25 mouse cellular contexts compared by ENCODE assay signal in the genomic region with DNA sequence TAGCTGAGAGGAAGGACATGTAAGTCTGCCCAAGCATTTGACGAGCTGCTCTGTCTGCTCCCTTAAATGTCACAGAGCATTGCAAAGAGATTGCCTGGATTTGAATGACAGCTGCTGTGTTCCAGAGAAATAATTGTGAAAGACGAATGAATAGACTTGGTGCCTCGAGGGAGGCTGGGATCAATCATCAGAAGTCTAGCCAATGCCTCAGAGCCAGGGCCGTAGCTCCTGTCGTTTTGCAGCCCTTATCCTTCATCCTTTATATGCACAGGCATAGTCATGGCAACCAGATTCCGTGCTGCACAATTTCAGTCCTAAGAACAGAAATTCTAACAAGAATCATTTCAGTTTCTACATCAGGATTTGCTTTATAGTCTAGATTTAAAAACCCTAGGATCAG. TPM values are rescaled to one million over a fixed set of nuclear protein-coding genes. Genes with fewer than 3 reads are reported as not detected.
A peak's percentile ranks its signal among the peaks of the same experiment; 100 is the strongest.
DNase-seq lines count a peak whose midpoint lies in the region; ATAC-seq and TF ChIP-seq lines count a peak whose summit lies in the region.
"Had no signal": no experiment of that assay in that cellular context is flagged by ENCODE, and none has a peak within 500 bp of the region (broad histone marks: within the 10 kb centered on the region; RNA-seq: fewer than 3 reads in every experiment).

No protein-coding gene starts in this region.

- no peak for TF ChIP-seq CTCF in brain, embryonic 14.5 days (IDR thresholded peaks at IDR 0.05; ENCODE audit: borderline replicate concordance, extremely low read depth, insufficient read depth, insufficient read length)

- no peak for DNase-seq in forebrain, embryonic 10.5 days (ENCODE audit: extremely low spot score, low spot score)
- peak; percentile 73 for DNase-seq in brain, embryonic 14.5 days (ENCODE audit: low read depth)
- peak; percentile 63 for DNase-seq in midbrain, embryonic 14.5 days
- no peak for DNase-seq in cerebellum, adult 18-20 months
- no peak for DNase-seq in limb, embryonic 10.5 days (ENCODE audit: low spot score)
- DNase-seq: adrenal gland, postnatal 14 days; cerebellum, adult 9-11 months; gastrocnemius, postnatal 25 days; heart, adult 2 months; heart, postnatal 14 days; kidney, adult 18-20 months; liver, embryonic 13.5 days; lung, adult 2 months; right cerebral cortex, postnatal 14 days; spleen, adult 18-20 months; thymus, postnatal 14 days had no signal

- no peak overlapping the region for H3K4me2 ChIP-seq in forebrain, embryonic 13.5 days
- no peak overlapping the region for H3K4me2 ChIP-seq in hindbrain, embryonic 13.5 days
- H3K4me2 ChIP-seq in midbrain, embryonic 14.5 days (ENCODE audit: low read length): peak overlapping the region; percentile 19; the same call in 1 of the 2 replicates
- no peak overlapping the region for H3K4me2 ChIP-seq in kidney, embryonic 14.5 days (replicated peaks; ENCODE audit: low read depth, low read length)
- H3K4me2 ChIP-seq: heart, embryonic 13.5 days; limb, embryonic 13.5 days; liver, embryonic 13.5 days; neural tube, embryonic 12.5 days had no signal

- WGBS in forebrain, embryonic 13.5 days: 28% methylated on average over 6 of the region's 6 CpGs
- WGBS in forebrain, embryonic 10.5 days: 38% methylated on average over 6 of the region's 6 CpGs
- 34% methylated on average over 6 of the region's 6 CpGs for WGBS in hindbrain, embryonic 13.5 days
- WGBS in midbrain, embryonic 14.5 days: 22% methylated on average over 6 of the region's 6 CpGs
- WGBS in kidney, embryonic 14.5 days: 61% methylated on average over 6 of the region's 6 CpGs
- WGBS in limb, embryonic 10.5 days: 62% methylated on average over 6 of the region's 6 CpGs

- H3K4me3 ChIP-seq in forebrain, embryonic 13.5 days: no peak overlapping the region
- no peak overlapping the region for H3K4me3 ChIP-seq in forebrain, embryonic 10.5 days
- H3K4me3 ChIP-seq in hindbrain, embryonic 13.5 days: no peak overlapping the region
- no peak overlapping the region for H3K4me3 ChIP-seq in midbrain, embryonic 14.5 days (replicated peaks; ENCODE audit: low read depth, low read length)
- no peak overlapping the region for H3K4me3 ChIP-seq in kidney, embryonic 14.5 days (ENCODE audit: low read length)
- H3K4me3 ChIP-seq in limb, embryonic 10.5 days: no peak overlapping the region
- H3K4me3 ChIP-seq: embryonic facial prominence, embryonic 10.5 days; heart, adult 2 months; heart, embryonic 13.5 days; limb, embryonic 13.5 days; liver, embryonic 13.5 days; megakaryocyte, embryonic 14.5 days; neural tube, embryonic 12.5 days had no signal

- no peaks in the 10 kb centered on the region for H3K27me3 ChIP-seq in forebrain, embryonic 13.5 days
- H3K27me3 ChIP-seq in forebrain, embryonic 10.5 days (ENCODE audit: poor library complexity, severe bottlenecking): no peaks in the 10 kb centered on the region
- H3K27me3 ChIP-seq in hindbrain, embryonic 13.5 days: no peaks in the 10 kb centered on the region
- no peaks in the 10 kb centered on the region for H3K27me3 ChIP-seq in midbrain, embryonic 14.5 days (ENCODE audit: control insufficient read depth, insufficient read depth, low read length)
- H3K27me3 ChIP-seq in kidney, embryonic 14.5 days (ENCODE audit: control insufficient read depth, insufficient read depth, low read length): no peaks in the 10 kb centered on the region
- no peaks in the 10 kb centered on the region for H3K27me3 ChIP-seq in limb, embryonic 10.5 days (ENCODE audit: low read depth, poor library complexity, severe bottlenecking)
- H3K27me3 ChIP-seq: heart, embryonic 13.5 days; limb, embryonic 13.5 days; liver, embryonic 13.5 days; neural tube, embryonic 12.5 days had no signal

- H3K9ac ChIP-seq in forebrain, embryonic 13.5 days: no peak overlapping the region
- no peak overlapping the region for H3K9ac ChIP-seq in hindbrain, embryonic 13.5 days
- no peak overlapping the region for H3K9ac ChIP-seq in midbrain, embryonic 14.5 days (replicated peaks; ENCODE audit: low read length)
- no peak overlapping the region for H3K9ac ChIP-seq in kidney, embryonic 14.5 days (ENCODE audit: low read depth, low read length)
- H3K9ac ChIP-seq: heart, embryonic 13.5 days; limb, embryonic 13.5 days; liver, embryonic 13.5 days; neural tube, embryonic 12.5 days had no signal

- no peaks in the 10 kb centered on the region for H3K36me3 ChIP-seq in forebrain, embryonic 13.5 days (ENCODE audit: poor library complexity, severe bottlenecking)
- H3K36me3 ChIP-seq in forebrain, embryonic 10.5 days (replicated peaks): no peaks in the 10 kb centered on the region
- no peaks in the 10 kb centered on the region for H3K36me3 ChIP-seq in hindbrain, embryonic 13.5 days
- H3K36me3 ChIP-seq in midbrain, embryonic 14.5 days (ENCODE audit: control insufficient read depth, insufficient read depth, low read length): no peaks in the 10 kb centered on the region
- no peaks in the 10 kb centered on the region for H3K36me3 ChIP-seq in kidney, embryonic 14.5 days (ENCODE audit: control insufficient read depth, insufficient read depth, low read length)
- H3K36me3 ChIP-seq in limb, embryonic 10.5 days: no peaks in the 10 kb centered on the region
- H3K36me3 ChIP-seq: embryonic facial prominence, embryonic 10.5 days; heart, embryonic 13.5 days; limb, embryonic 13.5 days; liver, embryonic 13.5 days; neural tube, embryonic 12.5 days had no signal

- no peak for TF ChIP-seq POLR2A in brain, embryonic 14.5 days (IDR thresholded peaks at IDR 0.05; ENCODE audit: borderline replicate concordance, extremely low read depth, insufficient read depth, insufficient read length, poor library complexity, severe bottlenecking)

- peak; percentile 50; the same call in 1 of the 2 replicates for ATAC-seq in forebrain, embryonic 13.5 days
- ATAC-seq in hindbrain, embryonic 13.5 days (ENCODE audit: low FRiP score): no peak
- ATAC-seq in midbrain, embryonic 14.5 days (ENCODE audit: low FRiP score, low TSS enrichment): no peak
- no peak for ATAC-seq in kidney, embryonic 14.5 days (ENCODE audit: low FRiP score, low TSS enrichment)

- no peaks in the 10 kb centered on the region for H3K4me1 ChIP-seq in forebrain, embryonic 13.5 days
- H3K4me1 ChIP-seq in forebrain, embryonic 10.5 days: 0 out of 2 replicates have a peak, but pooled peaks cover 2% of the 10 kb centered on the region
- H3K4me1 ChIP-seq in hindbrain, embryonic 13.5 days (replicated peaks): no peaks in the 10 kb centered on the region
- H3K4me1 ChIP-seq in midbrain, embryonic 14.5 days (ENCODE audit: control insufficient read depth, insufficient read depth, low read length): peaks cover 10% of the 10 kb centered on the region; the same call in 1 of the 2 replicates
- H3K4me1 ChIP-seq in kidney, embryonic 14.5 days (ENCODE audit: control insufficient read depth, insufficient read depth, low read length): no peaks in the 10 kb centered on the region
- H3K4me1 ChIP-seq in limb, embryonic 10.5 days: no peaks in the 10 kb centered on the region
- H3K4me1 ChIP-seq: embryonic facial prominence, embryonic 10.5 days; heart, embryonic 13.5 days; limb, embryonic 13.5 days; liver, embryonic 13.5 days; megakaryocyte, embryonic 14.5 days; neural tube, embryonic 12.5 days had no signal

- no peaks in the 10 kb centered on the region for H3K9me3 ChIP-seq in forebrain, embryonic 13.5 days (replicated peaks)
- H3K9me3 ChIP-seq in forebrain, embryonic 10.5 days: no peaks in the 10 kb centered on the region
- no peaks in the 10 kb centered on the region for H3K9me3 ChIP-seq in hindbrain, embryonic 13.5 days
- H3K9me3 ChIP-seq in midbrain, embryonic 14.5 days (ENCODE audit: control insufficient read depth, low read length): no peaks in the 10 kb centered on the region
- H3K9me3 ChIP-seq in kidney, embryonic 14.5 days (ENCODE audit: control insufficient read depth, low read length): no peaks in the 10 kb centered on the region
- H3K9me3 ChIP-seq in limb, embryonic 10.5 days (replicated peaks): no peaks in the 10 kb centered on the region
- H3K9me3 ChIP-seq: embryonic facial prominence, embryonic 10.5 days; heart, embryonic 13.5 days; limb, embryonic 13.5 days; liver, embryonic 13.5 days; megakaryocyte, embryonic 14.5 days; neural tube, embryonic 12.5 days had no signal

- H3K27ac ChIP-seq in forebrain, embryonic 13.5 days: no peak overlapping the region
- H3K27ac ChIP-seq in forebrain, embryonic 10.5 days: no peak overlapping the region
- H3K27ac ChIP-seq in hindbrain, embryonic 13.5 days: peak overlapping the region; percentile 44
- peak overlapping the region; percentile 52 for H3K27ac ChIP-seq in midbrain, embryonic 14.5 days (replicated peaks; ENCODE audit: low read depth, low read length)
- H3K27ac ChIP-seq in kidney, embryonic 14.5 days (ENCODE audit: low read depth, low read length): no peak overlapping the region
- H3K27ac ChIP-seq in limb, embryonic 10.5 days: no peak overlapping the region
- H3K27ac ChIP-seq: embryonic facial prominence, embryonic 10.5 days; heart, adult 2 months; heart, embryonic 13.5 days; kidney, postnatal 0 days; limb, embryonic 13.5 days; liver, embryonic 13.5 days; neural tube, embryonic 12.5 days had no signal

RNA-seq across cellular contexts. Expression of gene Zcchc12, which starts 9.3 kb away (rescaled TPM):
- polyA plus RNA-seq in forebrain, embryonic 13.5 days (2015; fragmentation: Nextera tagmentation; extraction: Ambion mirVana): 91.0 and 133 TPM in 2 replicates
- 10.3 and 11.4 TPM in 2 replicates for polyA plus RNA-seq in forebrain, embryonic 10.5 days (2016; fragmentation: Nextera tagmentation; extraction: Ambion mirVana)
- polyA plus RNA-seq in brain, embryonic 14.5 days (2012; rRNA removed): 161 and 162 TPM in 2 replicates
- 175 and 186 TPM in 2 replicates for polyA plus RNA-seq in hindbrain, embryonic 13.5 days (2015; fragmentation: Nextera tagmentation; extraction: Ambion mirVana)
- polyA plus RNA-seq in midbrain, embryonic 14.5 days (2014; fragmentation: Nextera tagmentation; extraction: Ambion mirVana): 313 and 328 TPM in 2 replicates
- 3.9 and 4.8 TPM in 2 replicates for polyA plus RNA-seq in kidney, embryonic 14.5 days (2014; fragmentation: Nextera tagmentation; extraction: Ambion mirVana)
- polyA plus RNA-seq in limb, embryonic 10.5 days (2016; fragmentation: Nextera tagmentation; extraction: Ambion mirVana): 4.4 and 6.0 TPM in 2 replicates

Comparison
In these comparisons a context has a peak if more than half of its experiments do, and no peak if none do; other contexts are left out.
1. H3K27ac ChIP-seq: peak in hindbrain, embryonic 13.5 days (single experiment) and midbrain, embryonic 14.5 days (single experiment); none in forebrain, embryonic 13.5 days (single experiment), forebrain, embryonic 10.5 days (single experiment), kidney, embryonic 14.5 days (single experiment) and limb, embryonic 10.5 days (single experiment).
2. DNase-seq: peak in brain, embryonic 14.5 days (single experiment) and midbrain, embryonic 14.5 days (single experiment); none in forebrain, embryonic 10.5 days (single experiment), cerebellum, adult 18-20 months (0 of 2) and limb, embryonic 10.5 days (single experiment).